Mouse (Mus musculus) erythroblast, embryonic 14.5 days (primary cell): ENCODE results near the gene Tmem198b.

Source experiments
- GATA1 ChIP-seq: IDR thresholded peaks from 2 replicates; pipeline ENCODE4 v1.6.1; 2012; ENCODE audit warnings: low read length, inconsistent platforms, mixed read lengths
- TAL1 ChIP-seq: IDR thresholded peaks from 3 replicates; pipeline ENCODE4 v1.6.1; 2012; ENCODE audit warnings: low read length, inconsistent platforms, mixed read lengths

GRCm38 (mm10) chr10:128807018-128807417, 2.8 kb upstream of the Tmem198b start:
- TF ChIP-seq GATA1 (no peak), TAL1 (no peak)
